Mouse (Mus musculus) kidney, adult 9 months (tissue): Measurements from ENCODE around the gene Olfr1031.
A peak's percentile ranks its signal among the peaks of the same experiment; 100 is the strongest.
"Not testable (repeated sequence)": the region's sequence is repeated elsewhere in the genome, so short reads cannot be mapped to it uniquely, and the experiment has no call there.

Experiments used
- DNase-seq: peaks from one replicate; pipeline ENCODE4 v3.0.0; 2022

Olfr1031 gene

GRCm38 (mm10) chr2:85990004-85990403, at the start of gene Olfr1031:
Gene Olfr1031 (plus strand): TSS chr2:85990304.
- DNase-seq = no peak

GRCm38 (mm10) chr2:85950137-85950536, 40.0 kb upstream of the Olfr1031 start, which contains the start of gene Olfr1028:
Gene Olfr1028 (plus strand): TSS chr2:85950437.
- no peak for DNase-seq

GRCm38 (mm10) chr2:85973595-85973994, 16.5 kb upstream of the Olfr1031 start, which contains the start of gene Olfr1029:
Gene Olfr1029 (plus strand): TSS chr2:85973895.
- no peak for DNase-seq

- no peak for DNase-seq
These were observed 11.1 kb upstream of the Olfr1031 start, which contains the start of gene Olfr1030 for GRCm38 (mm10) chr2:85978976-85979375. Gene Olfr1030 (plus strand): TSS chr2:85979276.

- DNase-seq = no peak
These were observed 15.1 kb downstream of the Olfr1031 start, which contains the start of gene Olfr1032 for GRCm38 (mm10) chr2:86005240-86005639. Gene Olfr1032 (plus strand): TSS chr2:86005540.

- DNase-seq = peak; percentile 2
These were observed 30.3 kb downstream of the Olfr1031 start, which contains the start of gene Olfr1033 for GRCm38 (mm10) chr2:86020406-86020805. Gene Olfr1033 (plus strand): TSS chr2:86020633.

GRCm38 (mm10) chr2:86021518-86021917, 31.4 kb downstream of the Olfr1031 start:
- not testable (repeated sequence) for DNase-seq
